Mouse (Mus musculus) heart, postnatal 4 days (tissue): ENCODE data around the gene Nfatc4. TPM values are rescaled to one million over a fixed set of nuclear protein-coding genes. Genes with fewer than 3 reads are reported as not detected.

ENCODE experiments used
- DNase-seq: peaks from one replicate; pipeline ENCODE4 v3.0.0; 2021
- total RNA-seq, 2 experiments: library from RNA; stranded (reverse); gene quantifications; 2 replicates each; pipeline ENCODE4 v1.2.3; 2021

Nfatc4 gene
- total RNA-seq, 2 experiments from 2014 or later, result 12.7 to 13.3 TPM

- DNase-seq, result no peak
These were observed 31.6 kb downstream of the Nfatc4 start for GRCm38 (mm10) chr14:55854406-55855100.

GRCm38 (mm10) chr14:55855101-55855561 is 32.2 kb downstream of the Nfatc4 start:
- DNase-seq, result peak; percentile 56

- DNase-seq, result no peak
These were observed 34.6 kb downstream of the Nfatc4 start for GRCm38 (mm10) chr14:55857588-55857987.

GRCm38 (mm10) chr14:55862186-55862585 is 39.2 kb downstream of the Nfatc4 start:
- DNase-seq, result no peak

- DNase-seq, result no peak
These were observed 40.0 kb downstream of the Nfatc4 start for GRCm38 (mm10) chr14:55862970-55863369.

- peak; percentile 89 for DNase-seq
These were observed 40.8 kb downstream of the Nfatc4 start for GRCm38 (mm10) chr14:55863773-55864172.

- DNase-seq, result peak; percentile 79
These were observed 44.0 kb downstream of the Nfatc4 start for GRCm38 (mm10) chr14:55866962-55867361.

- no peak for DNase-seq
These were observed 45.5 kb downstream of the Nfatc4 start for GRCm38 (mm10) chr14:55868230-55869026.

- DNase-seq, result no peak
These were observed 46.6 kb downstream of the Nfatc4 start for GRCm38 (mm10) chr14:55869538-55869937.

GRCm38 (mm10) chr14:55872039-55872438 is 49.1 kb downstream of the Nfatc4 start:
- no peak for DNase-seq

- DNase-seq, result no peak
These were observed 49.6 kb downstream of the Nfatc4 start for GRCm38 (mm10) chr14:55872551-55872950.

GRCm38 (mm10) chr14:55873242-55873713 is 50.3 kb downstream of the Nfatc4 start:
- no peak for DNase-seq

GRCm38 (mm10) chr14:55873714-55874683 is 51.1 kb downstream of the Nfatc4 start:
- peak; percentile 87 for DNase-seq

GRCm38 (mm10) chr14:55877469-55878315 is 54.7 kb downstream of the Nfatc4 start:
- no peak for DNase-seq

- DNase-seq, result no peak
These were observed 55.5 kb downstream of the Nfatc4 start for GRCm38 (mm10) chr14:55878316-55878940.

- DNase-seq, result peak; percentile 87
These were observed 56.7 kb downstream of the Nfatc4 start for GRCm38 (mm10) chr14:55879623-55880022.

- DNase-seq, result no peak
These were observed 58.0 kb downstream of the Nfatc4 start for GRCm38 (mm10) chr14:55880982-55881381.

GRCm38 (mm10) chr14:55882171-55882641 is 59.3 kb downstream of the Nfatc4 start:
- DNase-seq, result no peak

GRCm38 (mm10) chr14:55883149-55883661 is 60.3 kb downstream of the Nfatc4 start:
- DNase-seq, result no peak
